Mouse (Mus musculus): ENCODE results near the gene Sqstm1. TPM values are rescaled to one million over a fixed set of nuclear protein-coding genes. Genes with fewer than 3 reads are reported as not detected.

Gene Sqstm1
- polyA plus RNA-seq, 1 experiment from 2014 or later: 193 TPM

- Histone ChIP-seq H3K4me3 (no peak overlapping the region), H3K27ac (no peak overlapping the region), H3K4me2 (no peak overlapping the region), H3K9ac (no peak overlapping the region), H3K36me3 (peaks cover 93% of the 10 kb centered on the region), H3K9me3 (no peaks in the 10 kb centered on the region), H3K4me1 (no peaks in the 10 kb centered on the region), H3K27me3 (no peaks in the 10 kb centered on the region)
- 88% methylated on average over 9 of the region's 9 CpGs for WGBS
- no peak for ATAC-seq (ENCODE audit: insufficient number of reproducible peaks, insufficient read depth, low FRiP score, low TSS enrichment, low read depth)
Observed at GRCm38 (mm10) chr11:50203302-50203827, 7.3 kb downstream of the Sqstm1 start.

GRCm38 (mm10) chr11:50201590-50201989 is 9.0 kb downstream of the Sqstm1 start:
- no peaks in the 10 kb centered on the region for H3K9me3 ChIP-seq
- WGBS: 94% methylated on average over 3 of the region's 3 CpGs
- H3K36me3 ChIP-seq: peaks cover 92% of the 10 kb centered on the region
- no peak overlapping the region for H3K4me2 ChIP-seq
- no peak for ATAC-seq (ENCODE audit: insufficient number of reproducible peaks, insufficient read depth, low FRiP score, low TSS enrichment, low read depth)
- H3K9ac ChIP-seq: no peak overlapping the region
- H3K27ac ChIP-seq: no peak overlapping the region
- H3K4me3 ChIP-seq: no peak overlapping the region
- H3K4me1 ChIP-seq: no peaks in the 10 kb centered on the region
- H3K27me3 ChIP-seq: no peaks in the 10 kb centered on the region

- ATAC-seq (ENCODE audit: insufficient number of reproducible peaks, insufficient read depth, low FRiP score, low TSS enrichment, low read depth): no peak
- Histone ChIP-seq H3K4me2 (no peak overlapping the region), H3K27me3 (no peaks in the 10 kb centered on the region), H3K9me3 (no peaks in the 10 kb centered on the region), H3K9ac (no peak overlapping the region), H3K36me3 (peaks cover 90% of the 10 kb centered on the region), H3K27ac (no peak overlapping the region), H3K4me1 (no peaks in the 10 kb centered on the region), H3K4me3 (no peak overlapping the region)
- WGBS: 85% methylated on average over 8 of the region's 8 CpGs
Observed at GRCm38 (mm10) chr11:50200613-50201012, 10.0 kb downstream of the Sqstm1 start.

- no peak for ATAC-seq (ENCODE audit: insufficient number of reproducible peaks, insufficient read depth, low FRiP score, low TSS enrichment, low read depth)
- Histone ChIP-seq H3K27me3 (no peaks in the 10 kb centered on the region), H3K4me3 (no peak overlapping the region), H3K36me3 (peaks cover 80% of the 10 kb centered on the region), H3K27ac (no peak overlapping the region), H3K9ac (no peak overlapping the region), H3K4me2 (no peak overlapping the region), H3K9me3 (no peaks in the 10 kb centered on the region), H3K4me1 (no peaks in the 10 kb centered on the region)
- 86% methylated on average over 2 of the region's 2 CpGs for WGBS
Observed at GRCm38 (mm10) chr11:50198916-50199315, 11.7 kb downstream of the Sqstm1 start.

- H3K4me2 ChIP-seq: no peak overlapping the region
- no peaks in the 10 kb centered on the region for H3K4me1 ChIP-seq
- no peak for ATAC-seq (ENCODE audit: insufficient number of reproducible peaks, insufficient read depth, low FRiP score, low TSS enrichment, low read depth)
- H3K9ac ChIP-seq: no peak overlapping the region
- peaks cover 76% of the 10 kb centered on the region for H3K36me3 ChIP-seq
- H3K4me3 ChIP-seq: no peak overlapping the region
- no peak overlapping the region for H3K27ac ChIP-seq
- no peaks in the 10 kb centered on the region for H3K9me3 ChIP-seq
- H3K27me3 ChIP-seq: no peaks in the 10 kb centered on the region
- WGBS: 87% methylated on average over 4 of the region's 5 CpGs
Observed at GRCm38 (mm10) chr11:50198219-50198846, 12.3 kb downstream of the Sqstm1 start.

- Histone ChIP-seq H3K4me3 (no peak overlapping the region), H3K4me2 (no peak overlapping the region), H3K9ac (no peak overlapping the region), H3K4me1 (no peaks in the 10 kb centered on the region), H3K36me3 (peaks cover 68% of the 10 kb centered on the region), H3K9me3 (no peaks in the 10 kb centered on the region), H3K27ac (no peak overlapping the region), H3K27me3 (no peaks in the 10 kb centered on the region)
- 84% methylated on average over 4 of the region's 4 CpGs for WGBS
- ATAC-seq (ENCODE audit: insufficient number of reproducible peaks, insufficient read depth, low FRiP score, low TSS enrichment, low read depth): no peak
Observed at GRCm38 (mm10) chr11:50197500-50197899, 13.1 kb downstream of the Sqstm1 start.

- Histone ChIP-seq H3K27me3 (no peaks in the 10 kb centered on the region), H3K9me3 (no peaks in the 10 kb centered on the region), H3K36me3 (peaks cover 41% of the 10 kb centered on the region), H3K4me1 (no peaks in the 10 kb centered on the region), H3K4me3 (no peak overlapping the region), H3K4me2 (no peak overlapping the region), H3K27ac (no peak overlapping the region), H3K9ac (no peak overlapping the region)
- no peak for ATAC-seq (ENCODE audit: insufficient number of reproducible peaks, insufficient read depth, low FRiP score, low TSS enrichment, low read depth)
- WGBS: 81% methylated on average over 4 of the region's 4 CpGs
Observed at GRCm38 (mm10) chr11:50194793-50195192, 15.8 kb downstream of the Sqstm1 start.

- no peak overlapping the region for H3K9ac ChIP-seq
- no peak overlapping the region for H3K27ac ChIP-seq
- ATAC-seq (ENCODE audit: insufficient number of reproducible peaks, insufficient read depth, low FRiP score, low TSS enrichment, low read depth): no peak
- H3K4me2 ChIP-seq: no peak overlapping the region
- H3K4me1 ChIP-seq: no peaks in the 10 kb centered on the region
- no peaks in the 10 kb centered on the region for H3K9me3 ChIP-seq
- no peaks in the 10 kb centered on the region for H3K27me3 ChIP-seq
- no peak overlapping the region for H3K4me3 ChIP-seq
- 76% methylated on average over 7 of the region's 7 CpGs for WGBS
- H3K36me3 ChIP-seq: peaks cover 33% of the 10 kb centered on the region
Observed at GRCm38 (mm10) chr11:50194070-50194469, 16.6 kb downstream of the Sqstm1 start.

GRCm38 (mm10) chr11:50192278-50192677 is 18.3 kb downstream of the Sqstm1 start:
- H3K4me2 ChIP-seq: no peak overlapping the region
- H3K27me3 ChIP-seq: no peaks in the 10 kb centered on the region
- H3K9ac ChIP-seq: no peak overlapping the region
- no peak overlapping the region for H3K4me3 ChIP-seq
- H3K4me1 ChIP-seq: no peaks in the 10 kb centered on the region
- H3K27ac ChIP-seq: no peak overlapping the region
- H3K36me3 ChIP-seq: peaks cover 26% of the 10 kb centered on the region
- no peak for ATAC-seq (ENCODE audit: insufficient number of reproducible peaks, insufficient read depth, low FRiP score, low TSS enrichment, low read depth)
- no peaks in the 10 kb centered on the region for H3K9me3 ChIP-seq
- 70% methylated on average over 3 of the region's 3 CpGs for WGBS

- H3K36me3 ChIP-seq: peaks cover 14% of the 10 kb centered on the region; the same call in 1 of the 2 replicates
- H3K4me2 ChIP-seq: no peak overlapping the region
- H3K4me1 ChIP-seq: no peaks in the 10 kb centered on the region
- no peaks in the 10 kb centered on the region for H3K27me3 ChIP-seq
- H3K9me3 ChIP-seq: no peaks in the 10 kb centered on the region
- H3K27ac ChIP-seq: no peak overlapping the region
- 85% methylated on average over 4 of the region's 4 CpGs for WGBS
- no peak overlapping the region for H3K9ac ChIP-seq
- ATAC-seq (ENCODE audit: insufficient number of reproducible peaks, insufficient read depth, low FRiP score, low TSS enrichment, low read depth): no peak
- no peak overlapping the region for H3K4me3 ChIP-seq
Observed at GRCm38 (mm10) chr11:50190362-50190761, 20.3 kb downstream of the Sqstm1 start.

GRCm38 (mm10) chr11:50188682-50189081 is 21.9 kb downstream of the Sqstm1 start:
- ATAC-seq (ENCODE audit: insufficient number of reproducible peaks, insufficient read depth, low FRiP score, low TSS enrichment, low read depth): no peak
- Histone ChIP-seq H3K27ac (no peak overlapping the region), H3K4me1 (no peaks in the 10 kb centered on the region), H3K4me2 (no peak overlapping the region), H3K36me3 (peaks cover 12% of the 10 kb centered on the region; the same call in 1 of the 2 replicates), H3K9me3 (no peaks in the 10 kb centered on the region), H3K4me3 (no peak overlapping the region), H3K27me3 (no peaks in the 10 kb centered on the region), H3K9ac (no peak overlapping the region)
- 87% methylated on average over 7 of the region's 7 CpGs for WGBS

- ATAC-seq (ENCODE audit: insufficient number of reproducible peaks, insufficient read depth, low FRiP score, low TSS enrichment, low read depth): no peak
- H3K4me3 ChIP-seq: no peak overlapping the region
- no peaks in the 10 kb centered on the region for H3K4me1 ChIP-seq
- no peak overlapping the region for H3K4me2 ChIP-seq
- WGBS: 86% methylated on average over 3 of the region's 3 CpGs
- no peak overlapping the region for H3K9ac ChIP-seq
- H3K36me3 ChIP-seq: peaks cover 28% of the 10 kb centered on the region
- H3K27ac ChIP-seq: no peak overlapping the region
- H3K9me3 ChIP-seq: no peaks in the 10 kb centered on the region
- no peaks in the 10 kb centered on the region for H3K27me3 ChIP-seq
Observed at GRCm38 (mm10) chr11:50184788-50185187, 25.8 kb downstream of the Sqstm1 start.

All from embryonic facial prominence, embryonic 13.5 days (tissue).